Mouse (Mus musculus) ES-Bruce4 (cell line): ENCODE results near the gene Zbtb48. TPM values are rescaled to one million over a fixed set of nuclear protein-coding genes. Genes with fewer than 3 reads are reported as not detected.
A peak's percentile ranks its signal among the peaks of the same experiment; 100 is the strongest.

Experiments
- H3K27ac ChIP-seq: 2 replicates; pipeline ENCODE4 v1.5.1; 2012; ENCODE audit warnings: low read length, inconsistent platforms; ENCODE audit not compliant: insufficient read depth
- H3K27me3 ChIP-seq: 2 replicates; pipeline ENCODE4 v1.6.1; 2012; ENCODE audit warnings: mild to moderate bottlenecking, low read length, inconsistent platforms; ENCODE audit not compliant: control insufficient read depth, poor library complexity, insufficient read depth, severe bottlenecking
- H3K36me3 ChIP-seq: 2 replicates; pipeline ENCODE4 v1.6.1; 2012; ENCODE audit warnings: inconsistent platforms, mild to moderate bottlenecking, low read length, moderate library complexity; ENCODE audit not compliant: control insufficient read depth, poor library complexity, insufficient read depth, severe bottlenecking
- H3K4me1 ChIP-seq: one replicate; pipeline ENCODE4 v1.8.1; 2011; ENCODE audit warnings: low read length; ENCODE audit not compliant: control insufficient read depth, insufficient read depth
- H3K4me3 ChIP-seq: 2 replicates; pipeline ENCODE4 v1.5.1; 2011; ENCODE audit warnings: low read depth, mild to moderate bottlenecking, low read length
- H3K9ac ChIP-seq: 2 replicates; pipeline ENCODE4 v1.6.1; 2012; ENCODE audit warnings: low read depth, mild to moderate bottlenecking, inconsistent platforms; ENCODE audit not compliant: poor library complexity, severe bottlenecking
- H3K9me3 ChIP-seq: replicated peaks from 2 replicates; pipeline ENCODE4 v1.6.1; 2012; ENCODE audit warnings: mild to moderate bottlenecking, low read length, inconsistent platforms; ENCODE audit not compliant: control insufficient read depth, poor library complexity, insufficient read depth, severe bottlenecking
- CTCF ChIP-seq: IDR thresholded peaks from one replicate; pipeline ENCODE4 v1.8.1; 2011; ENCODE audit warnings: low read depth, low read length
- EP300 ChIP-seq: IDR thresholded peaks from 2 replicates; pipeline ENCODE4 v1.6.1; 2011; ENCODE audit warnings: low read depth, low read length; ENCODE audit not compliant: insufficient read depth
- POLR2A ChIP-seq: IDR thresholded peaks from one replicate; pipeline ENCODE4 v1.8.1; 2011; ENCODE audit warnings: low read length; ENCODE audit not compliant: insufficient read depth
- polyA plus RNA-seq: library from polyadenylated mRNA; stranded (reverse); fragments of >200 nt; gene quantifications from 2 replicates; pipeline ENCODE4 v1.2.4, GENCODE M21; 2011; ENCODE audit warnings: low read depth; ENCODE audit not compliant: missing spikeins, insufficient read depth, insufficient read length

The Zbtb48 gene
- polyA plus RNA-seq, 1 experiment = 13.5 TPM

DNA sequence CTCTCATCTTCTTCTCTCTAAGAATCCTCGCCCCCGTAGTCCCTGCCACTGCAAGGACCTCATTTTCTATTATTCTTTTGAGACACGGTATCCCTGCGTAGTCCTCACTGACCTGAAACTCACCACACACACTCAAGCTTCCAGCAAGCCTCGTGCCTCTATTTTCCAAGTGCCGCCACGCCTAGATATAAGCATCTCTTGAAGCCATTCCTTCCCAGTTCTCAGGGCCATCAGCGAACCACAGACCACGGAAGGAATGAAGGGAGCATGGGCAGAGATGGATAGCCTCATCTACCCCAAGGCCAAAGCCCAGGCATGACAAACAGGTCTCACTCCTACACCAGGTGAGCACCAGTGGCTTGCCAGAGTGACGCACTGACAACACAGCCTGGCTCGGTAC, 2.9 kb downstream of the Zbtb48 start:
- TF ChIP-seq CTCF (no peak), EP300 (no peak), POLR2A (no peak)
- Histone ChIP-seq H3K9me3 (no peaks in the 10 kb centered on the region), H3K9ac (no peak overlapping the region), H3K27me3 (no peaks in the 10 kb centered on the region), H3K4me3 (no peak overlapping the region), H3K27ac (no peak overlapping the region), H3K36me3 (peaks cover 4% of the 10 kb centered on the region; the same call in 1 of the 2 replicates), H3K4me1 (no peaks in the 10 kb centered on the region)

DNA sequence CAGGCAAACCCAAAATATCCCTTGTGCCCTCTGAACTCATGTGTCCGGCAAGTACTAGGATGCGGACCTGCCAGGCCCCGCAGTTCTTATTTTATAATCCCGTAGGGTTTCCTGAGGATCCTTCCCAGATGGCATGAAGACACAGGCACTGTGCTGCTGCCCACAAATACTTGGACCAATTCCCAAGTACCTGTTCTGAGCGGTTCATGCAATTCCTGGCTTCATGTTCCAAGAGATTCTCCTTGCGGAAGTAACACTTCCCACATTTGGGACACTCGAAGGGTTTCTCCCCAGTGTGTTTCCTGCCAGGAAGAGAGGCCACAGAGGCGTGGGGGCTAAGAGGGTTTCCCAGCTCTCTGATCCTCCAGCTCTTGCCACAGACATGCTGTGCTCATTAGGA, 5.0 kb downstream of the Zbtb48 start:
- Histone ChIP-seq H3K9ac (no peak overlapping the region), H3K36me3 (peaks cover 7% of the 10 kb centered on the region; the same call in 1 of the 2 replicates), H3K27ac (no peak overlapping the region), H3K4me3 (no peak overlapping the region), H3K27me3 (no peaks in the 10 kb centered on the region), H3K9me3 (no peaks in the 10 kb centered on the region), H3K4me1 (no peaks in the 10 kb centered on the region)
- TF ChIP-seq CTCF = no peak

DNA sequence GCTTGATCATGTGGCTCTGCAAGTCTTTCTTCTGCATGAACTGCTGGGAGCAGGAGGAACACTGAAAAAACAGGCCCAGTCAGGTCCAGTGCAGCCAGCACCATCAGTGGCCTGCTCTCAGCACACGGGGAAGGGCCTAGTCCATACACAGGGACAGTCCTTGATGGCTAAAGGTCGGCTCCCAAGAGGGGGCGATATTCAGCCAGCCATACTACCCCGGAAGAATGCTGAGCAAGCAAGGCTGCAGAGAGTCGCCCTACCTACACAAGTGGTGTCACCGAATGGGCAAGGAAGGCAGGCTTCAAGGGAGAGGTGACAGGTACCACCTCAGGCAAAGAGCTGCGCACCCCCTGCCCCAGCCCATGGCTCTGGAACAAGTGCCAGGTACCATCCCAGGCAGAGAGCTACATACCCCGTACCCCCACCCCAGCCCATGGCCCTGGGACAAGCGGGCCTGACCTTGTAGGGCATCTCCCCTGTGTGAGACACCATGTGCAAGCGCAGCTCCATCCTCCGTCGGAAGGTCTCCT, 5.8 kb downstream of the Zbtb48 start:
- Histone ChIP-seq H3K4me3 (no peak overlapping the region), H3K27me3 (no peaks in the 10 kb centered on the region), H3K36me3 (peaks cover 7% of the 10 kb centered on the region; the same call in 1 of the 2 replicates), H3K9ac (no peak overlapping the region), H3K27ac (no peak overlapping the region), H3K9me3 (no peaks in the 10 kb centered on the region), H3K4me1 (no peaks in the 10 kb centered on the region)
- TF ChIP-seq POLR2A (no peak), CTCF (peak; percentile 56), EP300 (no peak)

DNA sequence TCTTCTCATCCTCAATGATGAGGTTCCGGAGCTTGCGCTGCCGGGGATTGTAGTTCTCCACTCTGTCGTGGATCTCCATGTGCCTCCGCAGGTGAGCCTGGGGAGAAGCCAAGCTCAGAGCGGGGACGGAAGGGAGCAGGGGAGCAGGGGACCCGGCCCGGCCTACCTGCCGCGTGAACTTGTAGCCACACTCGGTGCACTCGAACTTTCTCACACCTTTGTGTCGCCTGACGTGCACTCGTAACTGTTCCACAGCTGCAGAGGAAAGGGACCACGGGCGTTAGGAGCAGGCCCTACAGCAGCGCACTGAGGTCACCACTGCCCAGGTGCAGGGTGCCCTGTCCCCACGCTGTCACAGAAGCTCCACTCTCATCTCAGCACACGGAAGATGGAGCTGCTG, 7.4 kb downstream of the Zbtb48 start:
- no peaks in the 10 kb centered on the region for H3K9me3 ChIP-seq
- H3K27ac ChIP-seq = no peak overlapping the region
- peaks cover 12% of the 10 kb centered on the region for H3K36me3 ChIP-seq
- no peak overlapping the region for H3K9ac ChIP-seq
- H3K4me3 ChIP-seq = no peak overlapping the region
- H3K27me3 ChIP-seq = no peaks in the 10 kb centered on the region
- TF ChIP-seq POLR2A (no peak), EP300 (no peak), CTCF (no peak)
- H3K4me1 ChIP-seq = no peaks in the 10 kb centered on the region

DNA sequence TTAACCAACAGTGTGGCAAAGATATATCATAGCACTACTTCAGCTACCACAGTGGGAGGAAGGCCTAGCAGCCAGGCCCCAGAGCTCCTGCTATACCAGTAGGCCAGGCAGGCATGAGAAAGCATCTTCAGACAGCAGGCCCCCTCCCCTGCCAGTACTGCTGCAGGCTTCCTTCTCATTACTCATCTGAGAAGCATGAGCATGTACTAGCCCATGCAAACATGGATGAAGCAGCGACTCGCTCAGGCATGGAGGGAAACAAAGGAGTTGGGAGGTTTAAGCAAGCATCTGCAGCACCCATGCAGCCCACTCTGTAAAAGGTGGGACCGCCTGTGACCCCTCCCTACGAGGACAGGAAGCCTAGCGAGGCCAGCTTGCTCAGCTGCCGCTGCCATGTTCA, 8.4 kb downstream of the Zbtb48 start:
- no peaks in the 10 kb centered on the region for H3K27me3 ChIP-seq
- TF ChIP-seq POLR2A = no peak
- TF ChIP-seq EP300 = no peak
- no peak for TF ChIP-seq CTCF
- no peaks in the 10 kb centered on the region for H3K4me1 ChIP-seq
- no peak overlapping the region for H3K4me3 ChIP-seq
- no peak overlapping the region for H3K27ac ChIP-seq
- peaks cover 17% of the 10 kb centered on the region for H3K36me3 ChIP-seq
- no peaks in the 10 kb centered on the region for H3K9me3 ChIP-seq
- H3K9ac ChIP-seq = no peak overlapping the region

DNA sequence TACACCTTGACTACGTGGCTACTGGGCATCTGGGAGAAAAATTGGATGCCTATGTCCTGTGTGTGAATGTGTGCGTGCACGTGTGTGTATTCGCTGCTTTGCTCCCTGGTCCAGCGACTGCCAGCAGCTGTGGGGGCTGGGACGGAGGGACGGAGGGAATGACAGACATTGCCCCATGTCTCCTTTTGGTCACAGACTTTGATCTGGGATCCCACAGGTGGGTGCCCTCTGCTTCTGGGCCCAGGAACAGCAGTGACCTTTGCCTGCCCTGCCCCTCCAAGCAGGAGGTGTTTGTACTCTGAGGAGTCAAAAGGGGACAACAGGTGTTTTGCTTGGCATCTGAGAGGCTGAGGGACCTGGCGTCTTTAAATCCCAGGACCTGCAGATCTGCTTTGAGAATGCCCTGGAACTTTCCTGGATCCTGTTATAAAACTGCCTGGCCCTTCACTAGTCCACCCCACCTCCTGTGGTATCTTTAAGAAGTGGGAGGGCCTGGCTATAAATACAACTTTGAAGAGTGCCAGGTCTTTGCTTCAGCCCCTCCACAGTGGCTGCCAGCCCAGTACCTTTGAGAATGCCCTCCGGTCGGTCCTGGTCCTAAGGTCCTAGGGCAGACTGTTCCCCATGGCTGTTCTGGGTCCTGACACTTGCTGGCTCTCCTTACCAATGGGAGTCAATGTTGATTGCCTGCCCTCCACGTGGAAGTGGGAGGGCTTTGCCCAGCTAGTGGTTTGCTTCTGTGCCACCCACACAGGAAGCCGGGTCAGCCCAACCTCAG, 14.2 kb downstream of the Zbtb48 start:
- Histone ChIP-seq H3K9ac (no peak overlapping the region), H3K27me3 (no peaks in the 10 kb centered on the region), H3K4me3 (no peak overlapping the region), H3K27ac (no peak overlapping the region), H3K4me1 (no peaks in the 10 kb centered on the region), H3K36me3 (peaks cover 30% of the 10 kb centered on the region), H3K9me3 (no peaks in the 10 kb centered on the region)
- TF ChIP-seq POLR2A (no peak), CTCF (no peak), EP300 (no peak)
